Mouse (Mus musculus): ENCODE data around the gene Olfr491.

The Olfr491 gene

DNA sequence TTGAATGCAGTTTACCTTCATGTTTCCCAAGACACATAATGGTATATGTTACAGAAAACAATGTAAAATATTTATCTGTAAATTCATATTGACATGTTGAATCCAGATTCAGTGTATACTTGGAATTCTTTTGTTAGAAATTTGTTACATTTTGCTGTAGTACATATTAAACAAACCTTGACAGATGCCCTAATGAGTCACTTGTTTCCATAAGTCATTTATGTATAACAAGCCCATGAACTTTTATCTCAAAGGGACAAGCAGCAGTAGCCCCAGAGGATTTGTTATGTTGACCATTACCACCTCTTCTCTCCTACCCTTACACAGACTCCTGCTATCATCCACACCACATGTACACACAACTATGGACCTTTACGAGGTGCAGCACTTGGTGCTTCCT lies at the start of gene Olfr491:
Olfr491 (plus strand) TSS at position 301 of the 400 bp plus-strand sequence.
- no peak for DNase-seq (ENCODE audit: low spot score)

DNA sequence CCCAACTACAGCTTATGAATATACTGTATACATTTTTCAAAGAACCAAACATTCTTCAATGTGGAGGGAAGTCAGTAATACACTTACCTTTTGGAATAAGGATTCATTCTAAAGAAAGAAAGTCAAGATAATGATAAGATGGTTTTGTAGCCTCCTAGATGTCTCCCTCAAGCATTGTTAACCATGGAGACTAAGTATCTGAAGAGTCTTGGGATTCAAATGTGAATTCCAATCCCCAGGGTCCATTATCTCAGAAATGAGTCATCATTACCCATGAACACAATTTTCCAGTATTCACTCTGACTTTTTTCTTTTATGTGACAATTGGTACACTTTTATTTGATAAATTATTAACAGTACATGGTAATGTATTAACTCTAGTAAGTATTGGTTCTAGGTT lies 24.4 kb upstream of the Olfr491 start, which contains the start of gene Olfr490:
Olfr490 (minus strand) TSS at position 101 of the 400 bp plus-strand sequence.
- no peak for DNase-seq (ENCODE audit: low spot score)

DNA sequence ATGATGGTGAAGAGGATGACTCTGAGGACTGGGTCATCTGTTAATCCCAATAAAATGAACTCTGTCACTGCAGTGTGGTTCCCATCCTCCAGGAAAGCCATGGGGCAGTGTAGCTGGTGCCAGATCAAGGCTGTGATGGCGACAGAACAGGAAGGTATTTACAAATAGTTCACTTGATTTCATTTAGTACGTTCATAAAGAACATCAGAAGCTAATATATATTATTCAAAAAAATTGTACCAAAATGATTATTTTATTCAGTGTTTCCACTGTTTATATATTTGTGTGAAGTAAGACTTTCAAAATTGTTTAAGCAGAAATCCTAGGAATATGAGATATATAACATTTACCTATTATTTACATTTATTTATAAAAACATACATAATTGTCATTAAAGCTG lies 10.3 kb downstream of the Olfr491 start, which contains the start of gene Olfr492:
Olfr492 (minus strand) TSS at position 101 of the 400 bp plus-strand sequence.
- no peak for DNase-seq (ENCODE audit: low spot score)

DNA sequence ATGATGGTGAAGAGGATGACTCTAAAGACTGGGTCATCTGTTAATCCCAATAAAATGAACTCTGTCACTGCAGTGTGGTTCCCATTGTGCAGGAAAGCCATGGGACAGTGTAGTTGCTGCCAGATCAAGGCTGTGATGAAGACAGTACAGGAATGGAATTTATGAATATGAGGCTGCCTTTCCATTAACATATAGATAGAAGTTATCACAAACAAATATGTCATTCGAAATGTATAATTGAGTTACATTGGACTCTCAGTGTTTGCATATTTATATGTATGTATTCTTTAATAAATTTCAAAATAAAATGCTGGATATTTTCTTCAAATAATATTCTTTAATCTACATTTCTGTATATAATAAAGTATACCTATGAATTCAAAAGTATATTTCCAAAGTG lies 33.6 kb downstream of the Olfr491 start, which contains the start of gene Olfr493:
Olfr493 (minus strand) TSS at position 101 of the 400 bp plus-strand sequence.
- no peak for DNase-seq (ENCODE audit: low spot score)

DNA sequence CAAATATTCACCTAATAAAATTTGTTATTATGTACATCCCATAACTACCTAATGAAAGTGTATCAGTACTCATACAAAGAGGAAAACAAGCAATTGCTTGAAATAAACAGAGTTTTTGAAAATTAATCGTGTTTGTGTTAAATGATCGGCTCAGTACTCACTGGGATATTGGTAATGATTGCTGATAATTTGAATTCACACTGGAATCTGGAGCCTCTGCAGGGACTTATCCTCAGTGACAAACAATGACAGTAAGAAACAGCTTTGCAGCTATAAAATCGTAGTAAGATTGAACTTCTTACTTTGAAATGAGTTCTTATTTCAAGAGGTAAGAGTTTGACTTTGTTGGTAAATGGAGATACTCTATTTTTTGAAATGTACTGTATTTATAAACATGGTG lies 51.8 kb downstream of the Olfr491 start, which contains the start of gene Olfr494:
Olfr494 (plus strand) TSS at position 301 of the 400 bp plus-strand sequence.
- DNase-seq (ENCODE audit: low spot score), result no peak
